9 mouse cellular contexts compared by ENCODE assay signal in genomic region chr10:108583694-108584093, GRCm38 (mm10).
DNase-seq lines count a peak whose midpoint lies in the region; ATAC-seq and TF ChIP-seq lines count a peak whose summit lies in the region.
"Had no signal": no experiment of that assay in that cellular context is flagged by ENCODE, and none has a peak within 500 bp of the region (broad histone marks: within the 10 kb centered on the region; RNA-seq: fewer than 3 reads in every experiment).

No protein-coding gene starts in this region.

- TF ChIP-seq EP300 in MEL (IDR thresholded peaks at IDR 0.05; ENCODE audit: low read depth in 1 of 2, low read length in 2 of 2): 0 out of 4 replicates have a peak, but pooled peaks of 1 of the 2 experiments have one; percentile 16

- peaks cover 0 to 25% of the 10 kb centered on the region in 2 experiments; a peak in 2 of 4 replicates for H3K36me3 ChIP-seq in MEL (ENCODE audit: control insufficient read depth in 1 of 2, insufficient read depth in 2 of 2, low read length in 2 of 2)
- no peaks in the 10 kb centered on the region for H3K36me3 ChIP-seq in embryonic facial prominence, embryonic 11.5 days (replicated peaks; ENCODE audit: control insufficient read depth, insufficient read depth, low read depth, low read length)
- no peaks in the 10 kb centered on the region for H3K36me3 ChIP-seq in hindbrain, embryonic 13.5 days

- DNase-seq in heart, adult 11 months: peak; percentile 69
- no peak for DNase-seq in heart, adult 9 months (ENCODE audit: low spot score in 2 of 2)
- DNase-seq in MEL (ENCODE audit: low read depth, low spot score): peak; percentile 12
- DNase-seq in embryonic facial prominence, embryonic 11.5 days (ENCODE audit: low spot score): peak; percentile 30
- DNase-seq in spleen, postnatal 36 days (ENCODE audit: low spot score in 2 of 2): no peak
- DNase-seq in right cerebral cortex, postnatal 14 days: no peak

- H3K4me1 ChIP-seq in MEL (ENCODE audit: control insufficient read depth in 1 of 2, insufficient read depth in 2 of 2, low read length in 2 of 2): peaks cover 8 to 19% of the 10 kb centered on the region in 2 experiments
- no peaks in the 10 kb centered on the region for H3K4me1 ChIP-seq in embryonic facial prominence, embryonic 11.5 days (ENCODE audit: control insufficient read depth, insufficient read depth, low read length)
- peaks cover 19% of the 10 kb centered on the region for H3K4me1 ChIP-seq in hindbrain, embryonic 13.5 days (replicated peaks)

- H3K4me3 ChIP-seq in MEL (ENCODE audit: control insufficient read depth in 1 of 2, insufficient read depth in 1 of 2, low read depth in 2 of 2, low read length in 2 of 2): no peak overlapping the region
- no peak overlapping the region for H3K4me3 ChIP-seq in embryonic facial prominence, embryonic 11.5 days (ENCODE audit: low read depth, low read length)
- no peak overlapping the region for H3K4me3 ChIP-seq in hindbrain, embryonic 13.5 days
- H3K4me3 ChIP-seq: liver, embryonic 15.5 days had no signal

- 31% methylated on average over 11 of the region's 11 CpGs for WGBS in embryonic facial prominence, embryonic 11.5 days
- WGBS in hindbrain, embryonic 13.5 days: 10% methylated on average over 11 of the region's 11 CpGs

- no peak overlapping the region for H3K4me2 ChIP-seq in embryonic facial prominence, embryonic 11.5 days (ENCODE audit: low read depth, low read length)
- peak overlapping the region; percentile 37 for H3K4me2 ChIP-seq in hindbrain, embryonic 13.5 days
- H3K4me2 ChIP-seq: liver, embryonic 15.5 days had no signal

- peak overlapping the region; percentile 55; the same call in 1 of the 2 replicates for H3K27ac ChIP-seq in MEL (ENCODE audit: control insufficient read depth, low read depth, low read length)
- no peak overlapping the region for H3K27ac ChIP-seq in embryonic facial prominence, embryonic 11.5 days (replicated peaks; ENCODE audit: low read depth, low read length)
- H3K27ac ChIP-seq in hindbrain, embryonic 13.5 days: peak overlapping the region; percentile 52

- TF ChIP-seq CTCF in MEL (IDR thresholded peaks at IDR 0.05 in 2 of 3, conservative IDR thresholded peaks at IDR 0.05 in 1 of 3; ENCODE audit: control insufficient read depth in 1 of 3, insufficient read depth in 1 of 3, low read depth in 2 of 3, low read length in 3 of 3, poor library complexity in 1 of 3, severe bottlenecking in 1 of 3): no peak

- TF ChIP-seq POLR2A in MEL (IDR thresholded peaks at IDR 0.05; ENCODE audit: control insufficient read depth in 1 of 2, insufficient read depth in 1 of 2, low read depth in 1 of 2, low read length in 2 of 2, poor library complexity in 1 of 2): no peak

- H3K9me3 ChIP-seq in MEL (replicated peaks; ENCODE audit: insufficient read depth, low read length): no peaks in the 10 kb centered on the region
- H3K9me3 ChIP-seq in embryonic facial prominence, embryonic 11.5 days (replicated peaks; ENCODE audit: control insufficient read depth, low read length): no peaks in the 10 kb centered on the region
- no peaks in the 10 kb centered on the region for H3K9me3 ChIP-seq in hindbrain, embryonic 13.5 days
- H3K9me3 ChIP-seq: liver, embryonic 15.5 days had no signal

- no peak for TF ChIP-seq RAD21 in MEL (IDR thresholded peaks at IDR 0.05; ENCODE audit: low read depth, low read length)

- H3K79me2 ChIP-seq in MEL (ENCODE audit: control insufficient read depth, insufficient read depth, low read length, poor library complexity): no peaks in the 10 kb centered on the region

- no peaks in the 10 kb centered on the region for H3K27me3 ChIP-seq in MEL (ENCODE audit: control insufficient read depth in 1 of 2, insufficient read depth in 2 of 2, low read length in 2 of 2)
- H3K27me3 ChIP-seq in embryonic facial prominence, embryonic 11.5 days (ENCODE audit: control insufficient read depth, insufficient read depth, low read length): no peaks in the 10 kb centered on the region
- H3K27me3 ChIP-seq in hindbrain, embryonic 13.5 days: no peaks in the 10 kb centered on the region
- H3K27me3 ChIP-seq: liver, embryonic 15.5 days had no signal

- H3K9ac ChIP-seq in MEL (ENCODE audit: control insufficient read depth, low read depth, low read length, poor library complexity, severe bottlenecking): no peak overlapping the region
- H3K9ac ChIP-seq in embryonic facial prominence, embryonic 11.5 days (replicated peaks; ENCODE audit: low read length): no peak overlapping the region
- H3K9ac ChIP-seq in hindbrain, embryonic 13.5 days: no peak overlapping the region
- H3K9ac ChIP-seq: liver, embryonic 15.5 days had no signal

- ATAC-seq in embryonic facial prominence, embryonic 11.5 days (replicated peaks; ENCODE audit: insufficient number of reproducible peaks, low FRiP score, low TSS enrichment, low read depth): no peak
- no peak for ATAC-seq in hindbrain, embryonic 13.5 days (ENCODE audit: low FRiP score)
- ATAC-seq in monocyte, adult 5-6 weeks (replicated peaks; ENCODE audit: insufficient number of reproducible peaks, low FRiP score, low TSS enrichment, poor library complexity, severe bottlenecking): no peak

TF ChIP-seq in MEL, 35 proteins besides CTCF, POLR2A, EP300 and RAD21:
- no peak for TF ChIP-seq MAZ (IDR thresholded peaks at IDR 0.05; ENCODE audit: low read depth, low read length)
- TF ChIP-seq NELFE (IDR thresholded peaks at IDR 0.05; ENCODE audit: low read depth, low read length): no peak
- TF ChIP-seq CHD2 (IDR thresholded peaks at IDR 0.05; ENCODE audit: low read length): no peak
- no peak for TF ChIP-seq SIN3A (IDR thresholded peaks at IDR 0.05; ENCODE audit: low read length)
- no peak for TF ChIP-seq GABPA (IDR thresholded peaks at IDR 0.05; ENCODE audit: low read depth, low read length)
- no peak for TF ChIP-seq MYB (IDR thresholded peaks at IDR 0.05; ENCODE audit: low read depth, low read length)
- no peak for TF ChIP-seq TCF12 (IDR thresholded peaks at IDR 0.05; ENCODE audit: low read depth, low read length)
TF ChIP-seq in MEL: peak in this region for 0.

Comparison
In these comparisons a context has a peak if more than half of its experiments do, and no peak if none do; other contexts are left out.
1. DNase-seq: peak in heart, adult 11 months (single experiment), MEL (single experiment) and embryonic facial prominence, embryonic 11.5 days (single experiment); none in heart, adult 9 months (0 of 2), spleen, postnatal 36 days (0 of 2) and right cerebral cortex, postnatal 14 days (single experiment).